Mouse (Mus musculus) layer of hippocampus, postnatal 10 days (tissue): ENCODE results near the gene Nop16. TPM values are rescaled to one million over a fixed set of nuclear protein-coding genes. Genes with fewer than 3 reads are reported as not detected.
A peak's percentile ranks its signal among the peaks of the same experiment; 100 is the strongest.
"Not testable (repeated sequence)": the region's sequence is repeated elsewhere in the genome, so short reads cannot be mapped to it uniquely, and the experiment has no call there.

ENCODE experiments used
- DNase-seq, 2 experiments: peaks; one replicate each; pipeline ENCODE4 v3.0.0; 2021; ENCODE audit warnings: low spot score in 2 of 2
- long read RNA-seq: library from polyadenylated mRNA; stranded (forward); transcript quantifications from one replicate; pipeline ENCODE4 v2.0.0, GENCODE M21; 2023
- total RNA-seq, 2 experiments: library from RNA; stranded (reverse); gene quantifications; 2 replicates each; pipeline ENCODE4 v1.2.3; 2021

Gene Nop16
- total RNA-seq: 10 to 100 TPM; 34.2 to 36.6 TPM
- long read RNA-seq, transcript Nop16-201 (5 exons, 1,756 nt): major isoform, 48 of 50 reads
- long read RNA-seq, partial matches to known transcripts: 0 of 50 reads
- long read RNA-seq, other reads (novel, unspliced or antisense): 1 of 50 reads

DNA sequence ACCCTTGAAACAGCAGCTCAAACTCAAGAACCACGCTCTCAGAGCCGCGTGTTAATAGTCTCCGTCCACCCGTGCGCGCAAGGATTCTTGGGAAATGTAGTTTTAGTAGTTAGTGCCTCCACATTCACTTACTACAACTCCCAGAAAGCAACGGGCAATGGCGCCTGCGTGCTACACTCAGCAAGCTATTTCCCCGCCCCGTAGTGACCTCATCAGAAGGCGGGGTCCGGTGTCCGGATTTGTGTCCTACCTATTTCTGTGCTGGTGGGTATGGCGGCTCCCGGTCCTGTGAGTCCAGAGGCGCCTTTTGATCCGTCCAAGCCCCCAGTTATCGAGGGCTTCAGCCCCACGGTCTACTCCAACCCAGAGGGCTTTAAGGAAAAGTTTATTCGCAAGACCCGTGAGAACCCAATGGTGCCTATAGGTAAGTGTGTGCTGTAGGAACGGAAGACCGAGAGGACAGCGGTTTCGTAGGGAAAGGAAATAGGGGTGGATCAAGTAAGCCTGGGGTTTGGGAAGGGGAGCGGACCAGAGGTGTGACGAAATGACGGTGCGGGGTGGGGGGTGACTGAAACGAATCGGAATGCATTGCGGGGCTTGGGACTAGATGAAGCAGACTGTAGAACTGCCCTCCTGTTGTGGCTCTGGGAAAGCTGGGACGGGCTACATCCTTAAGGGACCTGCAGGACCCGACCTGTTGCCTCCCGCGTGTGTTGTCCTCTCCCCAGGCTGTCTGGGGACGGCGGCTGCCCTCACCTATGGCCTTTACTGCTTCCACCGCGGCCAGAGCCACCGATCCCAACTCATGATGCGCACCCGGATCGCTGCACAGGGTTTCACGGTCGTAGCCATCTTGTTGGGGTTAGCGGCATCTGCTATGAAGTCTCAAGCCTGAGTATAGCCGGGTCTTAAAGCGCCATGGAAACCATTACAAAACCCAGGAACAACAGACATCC, at the start of gene Nop16, which contains the start of gene Higd2a:
Nop16 (minus strand) TSS at position 95 of the 956 bp plus-strand sequence.
Higd2a (plus strand) TSS at position 212 of the 956 bp plus-strand sequence.
- DNase-seq: peak; percentile 94

DNA sequence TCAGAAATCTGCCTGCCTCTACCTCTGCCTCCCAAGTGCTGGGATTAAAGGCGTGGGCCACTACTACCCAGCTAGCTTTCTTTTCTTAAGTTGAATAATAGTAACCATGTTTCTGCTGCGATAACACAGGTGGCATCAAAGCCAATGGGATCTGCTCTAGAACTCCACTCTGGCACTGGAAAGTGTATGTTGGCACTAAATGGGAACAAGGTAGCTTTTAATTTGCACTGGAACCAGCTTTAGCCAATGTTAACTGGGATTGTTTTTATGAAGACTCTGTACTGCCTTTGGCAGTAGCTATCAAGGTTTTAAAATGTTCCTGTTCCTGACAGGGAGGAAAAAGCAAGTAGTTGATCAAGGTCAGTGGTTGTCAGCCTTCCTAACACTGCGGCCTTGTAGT, 45.1 kb upstream of the Nop16 start:
- no peak for DNase-seq

DNA sequence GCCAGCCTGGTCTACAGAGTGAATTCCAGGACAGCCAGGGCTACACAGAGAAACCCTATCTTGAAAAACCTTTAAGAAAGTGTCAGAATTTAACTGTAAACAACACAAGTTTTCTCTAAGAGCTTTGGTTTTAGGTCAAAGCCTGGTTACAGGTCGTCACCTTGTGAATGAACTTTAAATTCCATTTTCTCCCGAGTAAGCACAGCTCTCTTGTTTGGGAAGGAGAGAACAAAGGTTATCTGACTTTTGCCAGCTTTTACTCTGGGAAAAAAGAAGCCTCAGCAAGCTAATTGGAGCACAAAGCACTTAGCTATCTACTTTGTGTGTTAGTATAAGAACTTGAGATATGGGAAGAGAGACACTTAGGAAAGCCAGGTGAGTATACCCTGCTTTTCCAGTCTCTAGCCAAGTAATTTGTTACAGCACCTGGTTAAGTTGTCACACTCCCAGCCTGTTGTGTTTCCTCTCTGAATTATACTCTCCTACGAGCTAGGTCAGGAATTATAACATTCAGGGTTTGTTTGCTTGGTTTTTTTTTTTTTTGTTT, 42.9 kb upstream of the Nop16 start:
- DNase-seq: no peak

DNA sequence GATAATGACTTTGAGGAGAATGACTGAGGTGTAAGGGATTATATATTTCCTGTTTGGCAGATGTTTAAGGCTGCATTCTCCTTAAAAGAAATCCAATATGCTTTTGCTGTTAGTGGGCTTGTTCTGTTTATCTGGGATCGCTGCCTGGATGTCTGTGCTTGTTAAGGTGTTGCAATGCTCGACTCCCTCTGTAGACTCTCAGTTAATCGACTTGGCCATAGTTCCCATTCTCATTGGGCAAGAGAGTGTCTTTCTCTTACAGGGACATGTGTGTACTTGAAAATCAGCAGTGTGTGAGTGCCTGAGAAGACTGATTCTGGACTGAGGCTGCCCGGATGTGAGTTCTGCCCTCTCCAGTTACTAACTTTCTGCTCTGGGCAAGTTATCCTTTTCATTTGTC, 39.2 kb upstream of the Nop16 start:
- no peak for DNase-seq

DNA sequence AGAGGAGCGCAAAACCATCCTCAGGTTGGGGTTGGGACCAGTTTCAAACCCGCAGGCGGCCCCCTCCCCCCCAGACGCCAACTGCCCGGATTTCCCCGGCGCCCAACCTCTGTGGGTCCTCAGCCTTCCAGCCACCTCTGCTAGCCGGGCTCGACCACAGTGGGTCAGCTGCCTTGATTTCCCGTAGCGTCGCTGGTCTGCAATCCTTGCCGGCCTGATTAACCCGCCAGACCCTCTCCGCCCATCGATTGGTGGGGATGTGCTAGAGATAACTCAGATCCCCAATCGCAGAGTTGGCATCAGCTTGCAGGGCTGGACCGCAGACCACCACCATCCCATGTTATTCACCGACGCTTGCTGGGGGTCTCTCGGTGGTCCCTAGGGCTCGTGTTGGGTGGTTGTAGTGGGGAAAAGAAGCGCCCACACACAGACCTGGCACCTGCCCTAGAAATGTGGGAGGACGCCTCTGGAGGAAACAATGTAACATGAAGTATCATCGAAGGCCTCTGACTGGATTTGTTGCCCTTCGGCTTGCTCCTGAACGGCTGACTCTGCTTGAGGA, 32.2 kb upstream of the Nop16 start:
- no peak for DNase-seq

DNA sequence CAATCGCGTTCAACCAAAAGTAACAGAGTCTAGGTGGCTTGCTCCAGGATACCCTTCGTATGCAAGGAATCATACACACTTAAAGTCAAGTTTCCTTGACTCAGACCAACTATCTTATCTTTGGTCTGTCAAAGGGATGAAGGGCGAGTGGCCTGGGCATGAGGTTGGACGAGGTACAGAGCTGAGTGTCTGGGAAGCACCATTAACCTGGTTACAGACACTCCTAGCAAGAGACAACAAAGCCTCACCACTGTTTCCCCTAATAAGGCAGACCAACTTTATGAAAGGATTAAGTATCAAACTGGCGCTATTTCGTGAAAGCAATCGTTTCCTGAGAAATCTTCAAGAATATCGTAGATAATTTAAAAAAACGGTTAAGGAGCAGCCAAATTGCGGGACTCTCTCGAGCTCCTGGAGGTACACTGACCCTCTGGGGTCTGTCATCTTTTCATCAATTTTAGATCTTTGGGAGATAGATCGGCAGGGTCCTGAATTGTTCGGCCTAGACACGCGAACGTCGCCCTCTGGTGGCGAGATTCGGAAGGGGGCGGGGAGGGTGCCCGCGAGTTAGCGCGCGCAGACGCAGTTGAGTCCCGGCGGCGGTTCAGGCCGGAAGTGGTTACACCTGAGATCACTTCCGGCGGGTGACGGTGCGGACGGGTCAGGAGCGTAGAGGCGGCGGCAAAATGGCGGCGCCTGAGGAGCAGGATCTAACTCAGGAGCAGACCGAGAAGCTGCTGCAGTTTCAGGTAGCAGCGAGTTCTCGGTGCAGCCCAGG, 31.5 kb upstream of the Nop16 start, which contains the start of gene Faf2:
Faf2 (plus strand) TSS at position 630 of the 778 bp plus-strand sequence.
- peak; percentile 100 for DNase-seq

DNA sequence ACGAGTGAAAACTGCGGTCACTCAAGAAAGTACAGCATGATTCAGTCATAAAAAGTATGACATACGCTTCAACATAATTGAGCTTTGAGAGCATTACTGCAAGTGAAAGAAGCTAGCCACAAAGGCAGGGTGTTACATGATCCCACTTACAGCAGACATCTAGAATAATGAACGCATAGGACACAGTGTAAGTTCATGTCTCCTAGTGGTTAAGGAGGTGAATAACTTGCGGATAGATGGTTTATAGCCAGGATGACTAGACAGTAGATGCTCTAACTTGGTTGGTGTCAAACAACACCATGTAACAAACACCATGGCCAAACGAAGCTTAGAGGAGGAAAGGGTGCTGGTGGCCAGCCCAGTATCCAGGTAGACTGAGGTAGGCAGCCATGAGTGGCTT, 27.1 kb upstream of the Nop16 start:
- no peak for DNase-seq

DNA sequence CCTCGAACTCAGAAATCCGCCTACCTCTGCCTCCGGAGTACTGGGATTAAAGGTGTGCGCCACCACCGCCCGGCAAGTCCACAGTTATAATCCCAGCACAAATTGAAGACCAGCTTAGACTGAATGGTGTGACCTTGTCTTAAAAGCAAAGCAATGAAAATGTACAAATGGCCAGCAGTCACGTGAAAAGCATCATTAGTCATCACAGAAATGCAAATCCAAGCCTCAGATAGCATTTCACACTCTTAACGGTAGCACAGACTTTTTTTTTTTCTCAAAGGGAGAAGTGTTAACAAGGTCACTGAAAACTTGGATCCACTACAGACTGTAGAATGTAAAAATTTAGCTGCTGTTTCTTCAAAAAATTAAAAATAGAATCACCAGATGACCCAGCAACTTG, 26.4 kb upstream of the Nop16 start:
- no peak for DNase-seq

DNA sequence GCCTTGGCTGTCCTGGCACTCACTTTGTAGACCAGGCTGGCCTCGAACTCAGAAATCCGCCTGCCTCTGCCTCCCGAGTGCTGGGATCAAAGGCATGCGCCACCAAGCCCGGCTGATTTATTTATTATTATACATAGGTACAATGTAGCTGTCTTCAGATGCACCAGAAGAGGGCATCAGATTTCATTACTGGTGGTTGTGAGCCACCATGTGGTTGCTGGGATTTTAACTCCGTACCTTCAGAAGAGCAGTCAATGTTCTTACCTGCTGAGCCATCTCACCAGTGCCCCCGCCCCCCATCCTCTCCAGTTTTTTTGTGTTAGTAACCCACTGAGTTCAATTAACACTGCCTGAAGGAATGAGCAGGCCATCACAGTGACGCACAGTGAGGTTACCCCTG, 23.3 kb upstream of the Nop16 start:
- DNase-seq: not testable (repeated sequence)

DNA sequence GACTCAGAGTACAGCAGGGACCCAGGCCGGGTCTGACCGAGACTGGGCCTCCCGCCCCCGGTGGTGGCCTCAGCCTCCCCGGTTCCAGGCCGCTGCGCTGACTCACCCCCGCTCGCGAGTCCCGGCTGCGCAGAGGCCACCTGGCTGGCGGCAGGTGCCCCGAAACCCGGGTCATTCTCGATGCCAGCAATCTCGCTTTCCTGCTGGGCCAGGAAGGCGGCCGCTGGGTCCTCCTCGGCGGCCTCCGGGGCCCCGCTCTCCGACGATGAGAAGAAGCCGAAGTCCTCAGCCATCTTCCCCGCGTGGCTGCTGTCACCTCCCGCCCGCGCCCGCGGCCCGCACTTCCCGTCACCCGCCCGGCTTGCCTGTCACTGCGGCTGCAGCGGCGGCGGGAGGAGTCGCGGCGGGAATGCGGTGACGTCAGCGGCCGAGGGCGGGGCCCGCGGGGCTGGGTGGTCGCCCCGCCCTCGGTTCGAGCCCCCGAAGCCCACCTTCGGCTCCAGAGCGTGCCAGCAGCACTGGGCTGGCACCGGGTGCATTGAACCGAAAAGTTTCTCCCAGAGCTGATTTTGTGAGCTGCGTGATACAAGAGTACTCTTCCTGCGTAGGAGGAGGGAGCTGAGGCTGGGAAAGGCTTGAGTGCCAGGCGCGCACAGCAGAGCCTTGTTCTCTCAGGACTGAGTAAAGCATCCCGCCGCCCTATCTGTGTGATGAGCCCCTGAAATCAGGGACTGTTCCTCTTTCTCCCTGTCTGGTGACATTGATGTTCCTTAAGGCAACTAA, 21.3 kb upstream of the Nop16 start, which contains the start of gene Cltb:
Cltb (minus strand) TSS at position 373 of the 783 bp plus-strand sequence.
- peak; percentile 90 to 95 for DNase-seq

DNA sequence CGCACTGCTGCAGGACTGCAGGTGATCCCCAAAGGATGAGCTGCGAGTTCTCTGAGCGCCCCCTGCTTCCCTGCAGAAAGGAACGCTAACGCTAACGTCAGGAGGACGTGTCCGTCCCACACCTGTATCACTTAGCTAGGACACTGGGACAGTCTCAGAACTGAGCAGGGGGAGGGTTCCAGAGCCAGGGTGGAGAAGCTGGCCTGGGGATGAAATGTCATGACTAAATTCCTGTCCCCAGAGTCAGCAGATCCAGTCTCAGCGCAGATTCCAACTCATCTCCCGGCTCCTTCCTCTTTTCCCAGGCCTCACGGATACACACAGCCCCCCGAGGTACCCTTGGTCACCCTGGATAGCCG, 20.7 kb upstream of the Nop16 start:
- DNase-seq: peak in 1 of 2 experiments; percentile 41

DNA sequence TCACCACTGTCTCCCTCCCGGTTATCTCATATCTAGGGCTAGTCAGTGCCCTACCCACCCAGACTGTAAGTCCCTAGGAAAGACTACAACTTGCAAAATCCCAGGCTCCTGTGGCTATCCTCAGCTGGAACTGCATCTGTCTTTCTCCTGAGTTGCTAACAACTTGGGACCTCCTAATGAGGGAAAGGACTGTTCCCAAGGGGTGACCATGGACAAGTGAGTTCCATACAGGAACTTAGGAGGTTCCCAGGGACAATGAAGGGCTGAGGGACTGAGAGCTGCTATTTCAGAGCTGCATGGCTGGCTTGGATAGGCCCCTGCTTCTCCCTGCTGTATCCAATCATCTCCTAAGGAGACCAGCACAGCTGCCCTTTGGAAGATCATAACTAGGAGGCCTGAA, 19.4 kb upstream of the Nop16 start:
- DNase-seq: no peak

DNA sequence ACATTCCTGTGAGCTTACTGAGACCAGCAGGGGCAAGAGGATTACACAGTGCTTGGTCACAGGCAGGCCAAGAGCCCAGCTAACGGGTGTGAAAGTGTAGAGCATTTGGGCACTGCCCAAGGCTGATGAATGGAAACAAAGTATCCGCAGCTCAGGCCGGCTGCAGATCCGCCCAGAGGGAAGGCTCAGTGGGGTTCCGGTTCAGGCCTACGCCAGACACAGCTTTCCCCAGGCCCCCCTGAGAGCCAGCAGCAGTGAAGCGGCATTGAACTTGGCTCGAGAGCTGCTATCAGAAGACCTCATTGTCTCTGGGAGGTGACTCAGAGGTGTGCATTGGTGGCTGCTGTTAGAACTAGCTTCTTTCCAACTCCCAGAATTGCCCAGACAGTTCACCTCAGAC, 18.8 kb upstream of the Nop16 start:
- peak; percentile 41 to 49 for DNase-seq

DNA sequence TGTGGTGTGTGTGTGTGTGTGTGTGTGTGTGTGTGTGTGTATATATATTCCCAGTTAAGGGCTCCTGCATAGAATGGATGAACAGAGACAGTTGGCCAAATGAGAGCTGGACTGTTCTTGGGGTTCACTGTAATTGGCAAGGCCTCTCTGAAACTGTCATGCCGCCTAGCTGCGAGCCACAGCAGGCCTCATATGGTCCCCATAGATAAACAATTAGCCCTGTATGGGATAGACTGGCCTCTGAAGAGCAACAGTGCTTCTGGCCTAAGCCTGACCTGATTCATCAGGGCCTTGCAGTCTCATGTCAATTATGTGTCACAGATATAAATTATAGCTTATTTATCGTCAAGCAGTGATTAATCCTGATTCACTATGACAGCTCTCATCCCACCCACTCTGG, 18.1 kb upstream of the Nop16 start:
- no peak for DNase-seq

DNA sequence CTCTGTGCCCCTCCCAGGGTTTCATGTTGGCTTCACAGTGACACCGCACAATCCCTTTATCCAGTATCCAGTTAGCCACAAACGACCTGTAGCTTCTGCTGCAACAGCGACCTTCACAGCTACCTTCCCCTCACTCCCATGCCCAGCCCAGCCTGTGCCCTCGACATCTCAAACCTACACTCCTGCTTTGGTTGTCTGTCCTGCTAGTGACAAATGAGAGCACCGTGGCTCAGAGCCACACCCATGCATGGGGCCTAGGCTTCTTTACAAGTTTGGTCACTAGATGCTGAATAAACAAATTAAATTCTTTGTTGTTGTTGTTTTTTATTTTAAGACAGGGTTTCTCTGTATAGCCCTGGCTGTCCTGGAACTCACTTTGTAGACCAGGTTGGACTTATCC, 17.3 kb upstream of the Nop16 start:
- DNase-seq: no peak

DNA sequence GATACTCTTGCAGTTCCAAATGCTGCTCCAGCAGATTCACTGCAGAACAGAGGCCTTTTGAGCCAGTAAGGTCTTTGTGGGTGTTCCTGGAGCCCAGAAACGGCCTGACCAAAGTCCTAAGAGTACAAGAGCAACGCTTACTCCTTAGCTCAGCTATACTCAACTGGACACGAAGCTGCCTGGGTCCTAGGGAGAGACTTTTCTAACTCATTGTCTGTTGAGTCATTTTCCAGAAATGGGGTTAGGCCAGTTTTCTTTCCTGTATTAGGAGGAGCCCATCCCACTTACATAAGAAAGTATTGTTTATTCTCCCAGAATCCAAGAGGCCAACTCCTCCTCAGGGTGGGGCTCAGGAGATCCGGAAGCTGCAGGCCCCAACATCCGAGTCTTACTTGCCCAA, 15.5 kb upstream of the Nop16 start:
- no peak for DNase-seq

DNA sequence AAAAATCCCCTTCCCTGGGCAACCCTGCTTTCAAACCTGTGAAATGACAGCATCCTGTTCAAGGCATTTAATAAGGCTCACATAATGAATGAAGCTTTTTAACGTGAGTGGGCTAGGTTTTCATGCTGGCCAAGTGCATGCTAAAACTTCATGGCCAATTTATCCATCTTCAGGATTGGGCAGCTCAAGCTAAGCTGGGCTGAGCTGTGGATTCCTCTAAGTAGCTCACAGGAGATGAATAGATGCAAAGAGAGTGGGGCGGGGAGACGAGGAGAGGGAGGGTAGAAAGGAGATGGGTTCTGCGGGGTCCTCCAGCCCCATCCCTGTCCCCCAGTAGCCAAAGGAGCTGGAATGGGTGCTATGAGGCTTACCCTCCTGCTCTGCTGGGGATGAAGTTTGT, 14.3 kb upstream of the Nop16 start:
- no peak for DNase-seq

DNA sequence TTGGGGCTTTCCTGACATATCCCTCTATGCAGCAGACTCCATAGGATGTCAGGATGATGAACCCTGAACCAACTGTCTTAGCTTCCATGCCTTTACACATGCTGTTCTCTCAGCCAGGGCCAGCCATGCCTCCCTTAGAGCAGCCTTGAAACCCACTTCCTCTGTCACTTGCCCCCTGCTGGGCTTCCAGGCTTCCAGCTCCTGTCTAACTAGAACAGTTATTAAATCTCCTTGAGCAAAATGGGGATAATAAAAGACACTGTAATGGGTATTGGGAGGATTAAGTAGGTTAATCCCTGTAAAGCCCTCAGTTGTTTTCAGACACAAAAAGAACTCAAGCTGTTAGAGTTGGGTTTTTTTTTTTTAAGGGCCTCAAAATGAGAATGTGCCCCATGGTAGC, 13.6 kb upstream of the Nop16 start:
- DNase-seq: no peak

DNA sequence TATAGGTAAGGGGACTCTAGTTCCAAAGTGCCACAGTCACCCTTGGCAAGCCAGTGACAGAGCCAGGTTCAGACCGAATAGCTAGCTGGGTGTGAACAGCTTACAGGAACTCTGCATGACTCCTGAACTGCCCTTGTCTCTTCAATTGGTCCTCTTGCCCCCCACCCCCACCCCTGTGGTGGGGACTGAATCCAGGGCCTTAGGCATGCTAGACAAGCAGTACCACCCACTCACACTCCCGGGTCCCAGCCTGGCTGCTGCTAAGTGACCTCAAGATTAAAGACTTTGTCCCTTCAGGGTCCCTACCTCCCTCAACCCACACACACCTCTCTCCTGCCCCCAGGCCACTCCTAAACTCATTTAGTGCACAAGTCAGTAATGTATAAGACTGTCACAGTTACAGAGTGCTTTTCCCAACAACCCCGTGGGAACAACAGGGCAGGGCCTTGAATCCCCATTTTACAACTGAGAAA, 12.8 kb upstream of the Nop16 start:
- no peak for DNase-seq

DNA sequence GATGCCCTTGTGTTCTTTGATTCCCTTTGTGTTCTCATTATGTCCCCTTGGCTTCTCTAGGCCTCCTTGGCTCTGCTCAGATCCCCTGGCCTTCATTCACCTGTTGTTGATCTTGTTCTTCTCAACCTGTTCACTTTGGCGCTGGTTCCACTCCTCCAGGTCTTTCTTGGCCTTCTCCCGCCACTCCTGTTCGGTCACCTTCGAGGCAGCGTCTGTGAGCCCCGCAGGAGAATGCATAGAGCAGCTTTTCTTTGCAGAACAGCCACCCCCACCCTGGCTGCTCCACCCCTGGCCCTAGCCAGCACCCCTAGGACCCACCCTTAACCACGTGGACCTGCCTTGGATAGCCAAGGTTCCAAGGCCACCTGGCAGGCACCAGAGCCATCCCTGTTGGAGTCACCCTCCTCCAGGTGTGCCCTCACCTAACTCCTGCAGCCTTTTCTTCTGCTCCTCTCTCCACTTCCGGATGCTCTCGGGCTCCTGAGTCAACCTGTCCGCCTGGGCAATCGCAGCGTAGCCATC, 8.8 kb upstream of the Nop16 start:
- no peak for DNase-seq
